Comparison of ENCODE assay signal across 18 mouse cellular contexts in genomic region chr11:58326781-58327180, GRCm38 (mm10). TPM values are rescaled to one million over a fixed set of nuclear protein-coding genes. Genes with fewer than 3 reads are reported as not detected.
DNase-seq lines count a peak whose midpoint lies in the region; ATAC-seq and TF ChIP-seq lines count a peak whose summit lies in the region.
"Had no signal": no experiment of that assay in that cellular context is flagged by ENCODE, and none has a peak within 500 bp of the region (broad histone marks: within the 10 kb centered on the region; RNA-seq: fewer than 3 reads in every experiment).

No protein-coding gene starts in this region.

- TF ChIP-seq EP300 in heart, postnatal 0 days (IDR thresholded peaks at IDR 0.05; ENCODE audit: low read depth) = no peak

- no peak overlapping the region for H3K27ac ChIP-seq in heart, postnatal 0 days (ENCODE audit: low read depth)
- H3K27ac ChIP-seq in midbrain, embryonic 10.5 days (replicated peaks) = no peak overlapping the region
- H3K27ac ChIP-seq: embryonic facial prominence, embryonic 10.5 days; forebrain, embryonic 10.5 days; hindbrain, embryonic 12.5 days had no signal

- H3K36me3 ChIP-seq in heart, postnatal 0 days (replicated peaks; ENCODE audit: control insufficient read depth, insufficient read depth, low read length) = peaks cover 16% of the 10 kb centered on the region
- no peaks in the 10 kb centered on the region for H3K36me3 ChIP-seq in splenic B cell, adult 2 months (ENCODE audit: control insufficient read depth, insufficient read depth, low read length, poor library complexity, severe bottlenecking)
- H3K36me3 ChIP-seq in midbrain, embryonic 10.5 days = peaks cover 26% of the 10 kb centered on the region

- H3K4me1 ChIP-seq in heart, postnatal 0 days (ENCODE audit: control insufficient read depth, insufficient read depth) = peaks cover 24% of the 10 kb centered on the region
- peaks cover 40% of the 10 kb centered on the region for H3K4me1 ChIP-seq in midbrain, embryonic 10.5 days

- 95% methylated on average over 3 of the region's 3 CpGs for WGBS in heart, postnatal 0 days
- 93% methylated on average over 3 of the region's 3 CpGs for WGBS in midbrain, embryonic 10.5 days

- TF ChIP-seq CTCF in heart, postnatal 0 days (IDR thresholded peaks at IDR 0.05; ENCODE audit: low read depth) = 0 out of 2 replicates have a peak, but pooled peaks have one; percentile 3

- no peaks in the 10 kb centered on the region for H3K27me3 ChIP-seq in heart, postnatal 0 days (ENCODE audit: control insufficient read depth, insufficient read depth, low read length)
- no peaks in the 10 kb centered on the region for H3K27me3 ChIP-seq in splenic B cell, adult 2 months (ENCODE audit: control insufficient read depth, insufficient read depth, low read length, poor library complexity, severe bottlenecking)
- no peaks in the 10 kb centered on the region for H3K27me3 ChIP-seq in midbrain, embryonic 10.5 days (ENCODE audit: low read depth, poor library complexity, severe bottlenecking)
- H3K27me3 ChIP-seq: hindbrain, embryonic 12.5 days had no signal

- no peak overlapping the region for H3K4me2 ChIP-seq in heart, postnatal 0 days (ENCODE audit: low read depth, low read length)
- H3K4me2 ChIP-seq: heart, embryonic 11.5 days; hindbrain, embryonic 12.5 days had no signal

- H3K4me3 ChIP-seq in heart, postnatal 0 days (ENCODE audit: low read depth, low read length) = no peak overlapping the region
- H3K4me3 ChIP-seq in midbrain, embryonic 10.5 days = no peak overlapping the region
- H3K4me3 ChIP-seq: embryonic facial prominence, embryonic 10.5 days; forebrain, embryonic 10.5 days; hindbrain, embryonic 12.5 days had no signal

- no peak overlapping the region for H3K9ac ChIP-seq in heart, postnatal 0 days (replicated peaks; ENCODE audit: low read depth, low read length)
- H3K9ac ChIP-seq: hindbrain, embryonic 12.5 days had no signal

- intact Hi-C loops in left cerebral cortex, postnatal 14 days (cut with DNase I) = no loop called here

- peaks cover 3% of the 10 kb centered on the region; the same call in 1 of the 2 replicates for H3K9me3 ChIP-seq in heart, postnatal 0 days (replicated peaks; ENCODE audit: control insufficient read depth, low read length)
- no peaks in the 10 kb centered on the region for H3K9me3 ChIP-seq in midbrain, embryonic 10.5 days (replicated peaks)
- H3K9me3 ChIP-seq: forebrain, embryonic 10.5 days; hindbrain, embryonic 12.5 days had no signal

- ATAC-seq in heart, postnatal 0 days (ENCODE audit: insufficient read depth, low read depth) = no peak

- no peak for DNase-seq in heart, postnatal 0 days (ENCODE audit: low spot score)
- no peak for DNase-seq in heart, adult 8-10 months (ENCODE audit: low spot score)
- peak; percentile 31 for DNase-seq in lung, postnatal 10 days
- DNase-seq in lung, postnatal 25 days (ENCODE audit: low spot score) = no peak
- DNase-seq in ZHBTc4 (ENCODE audit: low read depth, low spot score) = peak; percentile 60
- peak; percentile 54 for DNase-seq in splenic B cell, adult 2 months (ENCODE audit: low read depth, low spot score)
- DNase-seq in left cerebral cortex, postnatal 14 days (ENCODE audit: low spot score in 2 of 2) = no peak
- no peak for DNase-seq in midbrain, embryonic 10.5 days (ENCODE audit: low spot score)
- DNase-seq: cerebellum, postnatal 10 days; kidney, postnatal 14 days; thymus, postnatal 36 days had no signal

RNA-seq across cellular contexts. Expression of gene Zfp672, which starts 3.4 kb away (rescaled TPM):
- total RNA-seq in heart, postnatal 0 days (2014; rRNA removed; ENCODE audit: low replicate concordance) = 31.4 and 62.4 TPM in 2 replicates
- 53.5 and 60.8 TPM in 2 replicates for polyA plus RNA-seq in heart, postnatal 0 days (2015; fragmentation: Nextera tagmentation; extraction: Ambion mirVana)
- total RNA-seq in heart, adult 8-10 months (2022) = 10 to 100 TPM; 41.4 to 45.8 (median 45.2) TPM
- total RNA-seq in left cerebral cortex, postnatal 14 days (2021) = 10 to 100 TPM; 48.6 to 52.7 TPM
- polyA plus RNA-seq in midbrain, embryonic 10.5 days (2016; fragmentation: Nextera tagmentation; extraction: Ambion mirVana) = 25.1 and 29.2 TPM in 2 replicates

RNA-seq across cellular contexts. Expression of gene Sh3bp5l, which starts 3.7 kb away (rescaled TPM):
- 30.2 and 42.9 TPM in 2 replicates for total RNA-seq in heart, postnatal 0 days (2014; rRNA removed; ENCODE audit: low replicate concordance)
- polyA plus RNA-seq in heart, postnatal 0 days (2015; fragmentation: Nextera tagmentation; extraction: Ambion mirVana) = 28.2 and 29.5 TPM in 2 replicates
- total RNA-seq in heart, adult 8-10 months (2022) = 10 to 100 TPM; 25.4 to 36.8 (median 30.4) TPM
- 10 to 100 TPM; 54.1 to 59.7 TPM for total RNA-seq in left cerebral cortex, postnatal 14 days (2021)
- polyA plus RNA-seq in midbrain, embryonic 10.5 days (2016; fragmentation: Nextera tagmentation; extraction: Ambion mirVana) = 46.3 and 53.4 TPM in 2 replicates

RNA-seq across cellular contexts. Expression of gene Zfp692, which starts 19.9 kb away (rescaled TPM):
- total RNA-seq in heart, postnatal 0 days (2014; rRNA removed; ENCODE audit: low replicate concordance) = 8.2 and 12.6 TPM in 2 replicates
- polyA plus RNA-seq in heart, postnatal 0 days (2015; fragmentation: Nextera tagmentation; extraction: Ambion mirVana) = 4.9 and 5.0 TPM in 2 replicates
- 1 to 10 TPM; 3.0 to 5.0 (median 3.5) TPM for total RNA-seq in heart, adult 8-10 months (2022)
- 10 to 100 TPM; 20.0 to 21.3 TPM for total RNA-seq in left cerebral cortex, postnatal 14 days (2021)
- polyA plus RNA-seq in midbrain, embryonic 10.5 days (2016; fragmentation: Nextera tagmentation; extraction: Ambion mirVana) = 25.9 and 26.8 TPM in 2 replicates

RNA-seq across cellular contexts. Expression of gene Lypd8, which starts 52.1 kb away (rescaled TPM):
- not detected in 2 replicates for total RNA-seq in heart, postnatal 0 days (2014; rRNA removed; ENCODE audit: low replicate concordance)
- polyA plus RNA-seq in heart, postnatal 0 days (2015; fragmentation: Nextera tagmentation; extraction: Ambion mirVana) = 0.12 TPM in 1 of 2 replicates, not detected in the other
- total RNA-seq in heart, adult 8-10 months (2022) = not detected
- total RNA-seq in left cerebral cortex, postnatal 14 days (2021) = not detected
- not detected in 2 replicates for polyA plus RNA-seq in midbrain, embryonic 10.5 days (2016; fragmentation: Nextera tagmentation; extraction: Ambion mirVana)
- total RNA-seq: adrenal gland, adult 18-20 months; ES-E14; neutrophil, adult 5-6 weeks had no signal
- polyA plus RNA-seq: embryonic facial prominence, embryonic 10.5 days; forebrain, embryonic 10.5 days; heart, embryonic 11.5 days; hindbrain, embryonic 12.5 days had no signal

RNA-seq across cellular contexts. Expression of gene 4930438A08Rik, which starts 52.2 kb away (rescaled TPM):
- not detected in 2 replicates for total RNA-seq in heart, postnatal 0 days (2014; rRNA removed; ENCODE audit: low replicate concordance)
- not detected in 2 replicates for polyA plus RNA-seq in heart, postnatal 0 days (2015; fragmentation: Nextera tagmentation; extraction: Ambion mirVana)
- not detected for total RNA-seq in heart, adult 8-10 months (2022)
- not detected for total RNA-seq in left cerebral cortex, postnatal 14 days (2021)
- not detected in 2 replicates for polyA plus RNA-seq in midbrain, embryonic 10.5 days (2016; fragmentation: Nextera tagmentation; extraction: Ambion mirVana)
- total RNA-seq: adrenal gland, adult 18-20 months; neutrophil, adult 5-6 weeks had no signal
- polyA plus RNA-seq: embryonic facial prominence, embryonic 10.5 days; forebrain, embryonic 10.5 days; heart, embryonic 11.5 days had no signal

Comparison
In these comparisons a context has a peak if more than half of its experiments do, and no peak if none do; other contexts are left out.
1. DNase-seq: peak in lung, postnatal 10 days (single experiment), ZHBTc4 (single experiment) and splenic B cell, adult 2 months (single experiment); none in heart, postnatal 0 days (single experiment), heart, adult 8-10 months (single experiment), lung, postnatal 25 days (single experiment), left cerebral cortex, postnatal 14 days (0 of 2) and midbrain, embryonic 10.5 days (single experiment).